Mouse (Mus musculus): ENCODE results near the gene Strap.

DNA sequence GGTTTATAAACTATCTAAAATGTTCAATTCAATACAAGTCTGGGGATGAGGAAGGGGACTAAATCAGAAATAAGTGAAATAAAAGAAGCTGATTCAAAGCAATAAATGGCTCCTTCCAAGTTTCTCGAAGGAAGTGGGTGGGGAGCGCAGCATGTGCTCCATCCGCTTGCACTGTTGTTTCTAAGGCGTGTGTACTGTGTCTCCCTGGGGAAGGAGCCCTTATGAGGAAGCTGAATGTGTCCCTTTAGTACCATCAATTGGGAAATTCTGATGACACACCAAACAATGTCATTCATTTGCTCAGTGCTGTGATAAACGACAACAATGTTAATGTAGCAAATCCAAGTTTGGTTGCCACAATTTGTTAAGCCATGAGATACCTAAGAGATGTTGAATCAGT lies 47.2 kb upstream of the Strap start:
- TF ChIP-seq POLR2A (IDR thresholded peaks at IDR 0.05; ENCODE audit: insufficient read depth, low read depth, low read length), result no peak
- no peak for TF ChIP-seq CTCF (IDR thresholded peaks at IDR 0.05; ENCODE audit: insufficient read depth, low read depth, low read length)
